Mouse (Mus musculus): ENCODE measurements around the gene 2310034G01Rik.

2310034G01Rik gene

GRCm38 (mm10) chr19:46350168-46350932 lies at the start of gene 2310034G01Rik:
Gene 2310034G01Rik, minus strand, starts transcription at chr19:46350302.
- no peak for DNase-seq (ENCODE audit: extremely low read depth, insufficient read length, low spot score)

- no peak for DNase-seq (ENCODE audit: extremely low read depth, insufficient read length, low spot score)
Measured at GRCm38 (mm10) chr19:46399886-46400285, 49.8 kb upstream of the 2310034G01Rik start.

- DNase-seq (ENCODE audit: extremely low read depth, insufficient read length, low spot score): no peak
Measured at GRCm38 (mm10) chr19:46399372-46399771, 49.3 kb upstream of the 2310034G01Rik start.

GRCm38 (mm10) chr19:46398401-46398800 lies 48.3 kb upstream of the 2310034G01Rik start:
- DNase-seq (ENCODE audit: extremely low read depth, insufficient read length, low spot score): no peak

- no peak for DNase-seq (ENCODE audit: extremely low read depth, insufficient read length, low spot score)
Measured at GRCm38 (mm10) chr19:46397436-46398001, 47.4 kb upstream of the 2310034G01Rik start.

GRCm38 (mm10) chr19:46396686-46397435 lies 46.8 kb upstream of the 2310034G01Rik start, which contains the start of gene Sufu:
Gene Sufu, plus strand, starts transcription at chr19:46396896.
- DNase-seq (ENCODE audit: extremely low read depth, insufficient read length, low spot score): peak; percentile 98

GRCm38 (mm10) chr19:46396109-46396508 lies 46.0 kb upstream of the 2310034G01Rik start:
- DNase-seq (ENCODE audit: extremely low read depth, insufficient read length, low spot score): no peak

- DNase-seq (ENCODE audit: extremely low read depth, insufficient read length, low spot score): peak; percentile 93
Measured at GRCm38 (mm10) chr19:46395109-46396009, 45.3 kb upstream of the 2310034G01Rik start, which contains the start of gene Actr1a. Gene Actr1a, minus strand, starts transcription at chr19:46395748.

- no peak for DNase-seq (ENCODE audit: extremely low read depth, insufficient read length, low spot score)
Measured at GRCm38 (mm10) chr19:46394712-46395108, 44.6 kb upstream of the 2310034G01Rik start.

- no peak for DNase-seq (ENCODE audit: extremely low read depth, insufficient read length, low spot score)
Measured at GRCm38 (mm10) chr19:46392018-46392417, 41.9 kb upstream of the 2310034G01Rik start.

- no peak for DNase-seq (ENCODE audit: extremely low read depth, insufficient read length, low spot score)
Measured at GRCm38 (mm10) chr19:46389872-46390271, 39.8 kb upstream of the 2310034G01Rik start.

GRCm38 (mm10) chr19:46382275-46382674 lies 32.2 kb upstream of the 2310034G01Rik start:
- DNase-seq (ENCODE audit: extremely low read depth, insufficient read length, low spot score): no peak

- DNase-seq (ENCODE audit: extremely low read depth, insufficient read length, low spot score): no peak
Measured at GRCm38 (mm10) chr19:46375891-46376290, 25.8 kb upstream of the 2310034G01Rik start.

GRCm38 (mm10) chr19:46375489-46375888 lies 25.4 kb upstream of the 2310034G01Rik start:
- DNase-seq (ENCODE audit: extremely low read depth, insufficient read length, low spot score): no peak

- no peak for DNase-seq (ENCODE audit: extremely low read depth, insufficient read length, low spot score)
Measured at GRCm38 (mm10) chr19:46374477-46375088, 24.5 kb upstream of the 2310034G01Rik start.

- peak; percentile 71 for DNase-seq (ENCODE audit: extremely low read depth, insufficient read length, low spot score)
Measured at GRCm38 (mm10) chr19:46369204-46369603, 19.1 kb upstream of the 2310034G01Rik start.

GRCm38 (mm10) chr19:46367798-46368590 lies 17.9 kb upstream of the 2310034G01Rik start:
- no peak for DNase-seq (ENCODE audit: extremely low read depth, insufficient read length, low spot score)

- no peak for DNase-seq (ENCODE audit: extremely low read depth, insufficient read length, low spot score)
Measured at GRCm38 (mm10) chr19:46363294-46364009, 13.3 kb upstream of the 2310034G01Rik start.

Measured in 3134 (cell line).